Mouse (Mus musculus): ENCODE data around the gene Csmd2. TPM values are rescaled to one million over a fixed set of nuclear protein-coding genes. Genes with fewer than 3 reads are reported as not detected.

Gene Csmd2
- polyA plus RNA-seq, 1 experiment from 2014 or later = 0.05 TPM

DNA sequence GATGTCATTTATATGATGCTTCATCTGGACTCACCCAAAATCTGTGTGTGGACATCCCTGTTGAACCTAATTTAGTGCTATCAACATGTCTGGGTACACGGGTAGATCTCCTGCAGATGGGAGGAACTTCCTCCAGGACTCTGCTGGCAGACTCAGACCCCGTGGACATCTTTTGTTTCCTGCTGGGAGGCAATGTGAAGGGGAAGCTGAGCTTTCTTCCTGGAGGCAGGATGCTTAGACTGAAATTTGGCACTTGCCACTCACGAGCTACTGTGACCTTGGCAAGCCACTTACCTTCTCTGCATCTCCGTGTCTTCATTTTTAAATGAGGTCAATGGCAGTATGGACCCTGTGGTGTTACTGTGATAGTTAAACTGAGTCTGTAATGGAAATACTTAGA, 378.2 kb downstream of the Csmd2 start:
- Histone ChIP-seq H3K4me1 (replicated peaks; ENCODE audit: control insufficient read depth, insufficient read depth, low read length) (no peaks in the 10 kb centered on the region), H3K4me2 (replicated peaks; ENCODE audit: low read depth) (no peak overlapping the region), H3K9me3 (ENCODE audit: control insufficient read depth) (no peaks in the 10 kb centered on the region), H3K4me3 (ENCODE audit: low read depth, low read length) (no peak overlapping the region), H3K36me3 (ENCODE audit: control insufficient read depth, insufficient read depth) (no peaks in the 10 kb centered on the region), H3K9ac (ENCODE audit: low read depth, low read length) (no peak overlapping the region), H3K27ac (ENCODE audit: low read depth, low read length) (no peak overlapping the region), H3K27me3 (replicated peaks; ENCODE audit: control insufficient read depth, insufficient read depth, low read length) (no peaks in the 10 kb centered on the region)
- TF ChIP-seq CTCF (IDR thresholded peaks at IDR 0.05; ENCODE audit: low read depth) = no peak
- WGBS = 76% methylated on average over 4 of the region's 4 CpGs
- no peak for ATAC-seq

DNA sequence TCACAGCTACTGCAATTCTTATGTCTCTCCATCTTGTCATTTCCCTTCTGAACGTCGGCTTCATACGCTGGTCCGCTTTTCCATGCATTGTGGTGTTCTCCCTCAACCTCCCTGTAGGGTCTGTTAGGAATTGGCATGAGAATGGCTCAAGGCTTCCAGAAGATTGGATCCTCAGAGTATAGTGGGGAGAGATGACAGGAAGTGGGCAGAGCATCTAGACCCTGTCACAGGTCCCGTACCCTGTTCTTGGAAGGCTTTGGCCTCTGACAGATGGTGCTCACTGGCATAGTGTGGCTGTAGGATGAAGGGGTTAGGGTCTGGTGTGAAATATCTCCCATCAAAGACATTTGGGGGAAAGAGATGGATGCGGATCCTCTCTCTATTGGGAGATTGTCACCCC, 380.4 kb downstream of the Csmd2 start:
- Histone ChIP-seq H3K9ac (ENCODE audit: low read depth, low read length) (no peak overlapping the region), H3K36me3 (ENCODE audit: control insufficient read depth, insufficient read depth) (no peaks in the 10 kb centered on the region), H3K4me3 (ENCODE audit: low read depth, low read length) (no peak overlapping the region), H3K4me1 (replicated peaks; ENCODE audit: control insufficient read depth, insufficient read depth, low read length) (no peaks in the 10 kb centered on the region), H3K27me3 (replicated peaks; ENCODE audit: control insufficient read depth, insufficient read depth, low read length) (no peaks in the 10 kb centered on the region), H3K27ac (ENCODE audit: low read depth, low read length) (no peak overlapping the region), H3K4me2 (replicated peaks; ENCODE audit: low read depth) (no peak overlapping the region), H3K9me3 (ENCODE audit: control insufficient read depth) (no peaks in the 10 kb centered on the region)
- 97% methylated on average over 6 of the region's 6 CpGs for WGBS
- TF ChIP-seq CTCF (IDR thresholded peaks at IDR 0.05; ENCODE audit: low read depth) = no peak
- no peak for ATAC-seq

DNA sequence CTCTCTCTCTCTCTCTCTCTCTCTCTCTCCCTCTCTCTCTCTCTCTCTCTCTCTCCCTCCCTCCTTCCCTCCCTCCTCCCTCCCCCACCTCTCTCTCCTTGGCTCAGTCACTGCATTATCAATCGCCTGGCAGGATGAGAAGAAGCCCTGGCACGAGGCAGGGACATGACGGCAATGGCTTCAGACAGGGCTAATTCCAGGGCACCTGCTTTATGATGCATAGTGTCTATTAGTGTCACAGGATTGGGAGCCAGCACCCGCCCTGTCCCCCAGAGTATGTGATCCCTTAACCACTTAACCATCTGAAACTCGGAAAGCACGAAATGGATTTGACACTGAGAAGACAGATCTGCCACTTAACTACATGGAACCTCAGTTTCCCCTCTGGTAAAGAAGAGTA, 384.1 kb downstream of the Csmd2 start:
- H3K27ac ChIP-seq (ENCODE audit: low read depth, low read length) = no peak overlapping the region
- no peak overlapping the region for H3K9ac ChIP-seq (ENCODE audit: low read depth, low read length)
- WGBS = 69% methylated on average over 6 of the region's 6 CpGs
- H3K4me1 ChIP-seq (replicated peaks; ENCODE audit: control insufficient read depth, insufficient read depth, low read length) = no peaks in the 10 kb centered on the region
- H3K9me3 ChIP-seq (ENCODE audit: control insufficient read depth) = no peaks in the 10 kb centered on the region
- H3K36me3 ChIP-seq (ENCODE audit: control insufficient read depth, insufficient read depth) = no peaks in the 10 kb centered on the region
- no peak overlapping the region for H3K4me3 ChIP-seq (ENCODE audit: low read depth, low read length)
- H3K4me2 ChIP-seq (replicated peaks; ENCODE audit: low read depth) = no peak overlapping the region
- TF ChIP-seq CTCF (IDR thresholded peaks at IDR 0.05; ENCODE audit: low read depth) = no peak
- no peak for ATAC-seq
- H3K27me3 ChIP-seq (replicated peaks; ENCODE audit: control insufficient read depth, insufficient read depth, low read length) = no peaks in the 10 kb centered on the region

DNA sequence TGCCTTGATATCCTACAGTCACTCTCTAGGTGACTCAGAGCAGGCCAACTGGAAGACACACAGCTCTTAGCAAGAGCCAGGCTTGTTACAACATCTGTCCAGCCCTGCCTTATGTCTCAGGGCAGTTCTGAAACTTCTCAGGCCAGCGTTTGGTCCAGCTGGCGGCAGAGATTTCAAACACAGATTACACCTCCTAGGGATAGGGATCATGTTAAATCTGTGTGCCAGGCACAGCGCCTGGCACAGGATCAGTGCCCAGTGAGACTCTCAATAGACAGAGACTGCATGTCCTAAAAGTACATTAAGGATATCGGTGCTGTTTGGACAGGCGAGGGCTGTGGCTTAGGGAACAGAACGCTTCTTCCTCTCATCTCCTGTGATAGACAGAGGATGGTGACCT, 385.5 kb downstream of the Csmd2 start:
- no peak for ATAC-seq

DNA sequence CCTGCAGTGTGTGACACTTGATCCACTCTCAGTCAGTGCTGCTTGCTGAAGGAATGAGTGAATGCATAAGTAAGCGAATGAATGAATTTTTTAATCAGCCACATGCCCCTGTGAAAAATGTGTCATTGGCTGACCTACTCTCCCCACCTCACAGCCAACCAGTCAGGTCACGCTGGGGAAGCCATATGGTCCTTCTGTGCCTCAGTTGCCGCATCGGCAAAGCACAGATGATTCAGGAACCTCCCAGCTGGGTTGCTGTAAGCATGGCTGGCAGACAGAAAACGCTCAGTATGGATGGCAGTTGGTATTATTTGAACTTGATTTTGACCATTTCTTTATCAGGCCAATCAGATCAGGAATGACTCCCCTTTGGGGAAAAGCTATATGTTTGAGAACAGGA, 386.4 kb downstream of the Csmd2 start:
- Histone ChIP-seq H3K36me3 (ENCODE audit: control insufficient read depth, insufficient read depth) (no peaks in the 10 kb centered on the region), H3K9ac (ENCODE audit: low read depth, low read length) (no peak overlapping the region), H3K27ac (ENCODE audit: low read depth, low read length) (no peak overlapping the region), H3K27me3 (replicated peaks; ENCODE audit: control insufficient read depth, insufficient read depth, low read length) (no peaks in the 10 kb centered on the region), H3K9me3 (ENCODE audit: control insufficient read depth) (no peaks in the 10 kb centered on the region), H3K4me2 (replicated peaks; ENCODE audit: low read depth) (no peak overlapping the region), H3K4me3 (ENCODE audit: low read depth, low read length) (no peak overlapping the region), H3K4me1 (replicated peaks; ENCODE audit: control insufficient read depth, insufficient read depth, low read length) (no peaks in the 10 kb centered on the region)
- no peak for ATAC-seq
- WGBS = 85% methylated on average over 5 of the region's 5 CpGs
- TF ChIP-seq CTCF (IDR thresholded peaks at IDR 0.05; ENCODE audit: low read depth) = no peak

More for the DNA sequence above, 385.5 kb downstream of the Csmd2 start:
- no peaks in the 10 kb centered on the region for H3K4me1 ChIP-seq (replicated peaks; ENCODE audit: control insufficient read depth, insufficient read depth, low read length)
- no peaks in the 10 kb centered on the region for H3K36me3 ChIP-seq (ENCODE audit: control insufficient read depth, insufficient read depth)
- no peaks in the 10 kb centered on the region for H3K27me3 ChIP-seq (replicated peaks; ENCODE audit: control insufficient read depth, insufficient read depth, low read length)
- H3K9ac ChIP-seq (ENCODE audit: low read depth, low read length) = no peak overlapping the region
- no peak overlapping the region for H3K4me2 ChIP-seq (replicated peaks; ENCODE audit: low read depth)
- no peak overlapping the region for H3K27ac ChIP-seq (ENCODE audit: low read depth, low read length)
- TF ChIP-seq CTCF (IDR thresholded peaks at IDR 0.05; ENCODE audit: low read depth) = no peak
- no peaks in the 10 kb centered on the region for H3K9me3 ChIP-seq (ENCODE audit: control insufficient read depth)
- WGBS = 79% methylated on average over 6 of the region's 6 CpGs
- H3K4me3 ChIP-seq (ENCODE audit: low read depth, low read length) = no peak overlapping the region

DNA sequence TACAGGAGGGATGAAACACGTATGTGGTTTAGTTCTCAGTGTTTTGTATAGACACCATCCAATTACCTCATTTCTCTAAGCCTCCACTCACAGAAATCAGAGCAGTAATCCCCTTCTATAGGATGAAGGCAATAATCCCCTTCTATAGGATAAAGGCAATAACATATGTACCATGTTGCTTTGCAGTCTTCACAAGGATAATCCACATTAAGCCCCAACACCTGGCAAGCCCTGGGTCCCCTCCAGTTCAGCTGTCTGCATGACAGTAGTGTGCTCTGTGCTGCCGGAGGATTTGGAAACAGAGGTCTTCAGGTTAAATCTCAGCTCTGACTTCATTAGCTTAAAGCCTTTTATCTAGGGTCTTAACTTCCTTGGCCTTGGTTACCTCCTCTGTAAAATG, 391.3 kb downstream of the Csmd2 start:
- Histone ChIP-seq H3K9me3 (ENCODE audit: control insufficient read depth) (no peaks in the 10 kb centered on the region), H3K4me3 (ENCODE audit: low read depth, low read length) (no peak overlapping the region), H3K4me2 (replicated peaks; ENCODE audit: low read depth) (no peak overlapping the region), H3K27ac (ENCODE audit: low read depth, low read length) (no peak overlapping the region), H3K27me3 (replicated peaks; ENCODE audit: control insufficient read depth, insufficient read depth, low read length) (no peaks in the 10 kb centered on the region), H3K9ac (ENCODE audit: low read depth, low read length) (no peak overlapping the region), H3K4me1 (replicated peaks; ENCODE audit: control insufficient read depth, insufficient read depth, low read length) (no peaks in the 10 kb centered on the region), H3K36me3 (ENCODE audit: control insufficient read depth, insufficient read depth) (no peaks in the 10 kb centered on the region)
- no peak for ATAC-seq
- no peak for TF ChIP-seq CTCF (IDR thresholded peaks at IDR 0.05; ENCODE audit: low read depth)
- 76% methylated on average over 2 of the region's 2 CpGs for WGBS

DNA sequence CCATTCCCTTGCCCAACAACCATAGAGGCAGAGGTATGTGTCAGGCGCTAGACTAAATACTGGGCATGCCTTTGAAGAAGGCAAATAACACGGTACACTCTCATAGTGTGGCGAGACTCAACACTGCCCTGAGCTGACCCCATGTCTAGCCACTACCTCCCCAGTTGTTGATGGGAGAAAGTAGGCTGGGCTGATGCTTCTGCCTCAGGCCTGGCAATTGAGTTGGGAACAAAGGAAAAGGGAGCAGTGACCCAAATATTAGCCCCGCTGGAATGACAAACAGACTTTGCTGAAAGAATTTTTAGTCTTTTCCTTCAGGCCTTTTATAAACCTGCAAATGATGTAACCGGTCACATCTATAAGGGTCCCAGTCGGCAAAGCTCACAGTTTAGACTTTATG, 393.7 kb downstream of the Csmd2 start:
- no peak for TF ChIP-seq CTCF (IDR thresholded peaks at IDR 0.05; ENCODE audit: low read depth)
- Histone ChIP-seq H3K36me3 (ENCODE audit: control insufficient read depth, insufficient read depth) (no peaks in the 10 kb centered on the region), H3K4me1 (replicated peaks; ENCODE audit: control insufficient read depth, insufficient read depth, low read length) (no peaks in the 10 kb centered on the region), H3K27me3 (replicated peaks; ENCODE audit: control insufficient read depth, insufficient read depth, low read length) (no peaks in the 10 kb centered on the region), H3K4me3 (ENCODE audit: low read depth, low read length) (no peak overlapping the region), H3K4me2 (replicated peaks; ENCODE audit: low read depth) (no peak overlapping the region), H3K9ac (ENCODE audit: low read depth, low read length) (no peak overlapping the region), H3K27ac (ENCODE audit: low read depth, low read length) (no peak overlapping the region), H3K9me3 (ENCODE audit: control insufficient read depth) (no peaks in the 10 kb centered on the region)
- ATAC-seq = no peak
- 72% methylated on average over 6 of the region's 6 CpGs for WGBS

Measured in intestine, postnatal 0 days (tissue).